Mouse (Mus musculus) cortical plate, adult 2 months (tissue): ENCODE results near the gene Wdr43. TPM values are rescaled to one million over a fixed set of nuclear protein-coding genes. Genes with fewer than 3 reads are reported as not detected.

Experiments
- H3K27ac ChIP-seq: fragments of 200-500 bp; 2 replicates; pipeline ENCODE4 v1.5.1; 2012; ENCODE audit warnings: low read length, control low read depth, inconsistent platforms; ENCODE audit not compliant: insufficient read depth
- H3K4me1 ChIP-seq: fragments of 200-500 bp; 2 replicates; pipeline ENCODE4 v1.6.1; 2011; ENCODE audit warnings: low read length; ENCODE audit not compliant: control insufficient read depth, insufficient read depth
- H3K4me3 ChIP-seq: fragments of 200-500 bp; 2 replicates; pipeline ENCODE4 v1.5.1; 2011; ENCODE audit warnings: mild to moderate bottlenecking, low read length, control low read depth; ENCODE audit not compliant: insufficient read depth
- CTCF ChIP-seq: fragments of 200-500 bp; IDR thresholded peaks from 2 replicates; pipeline ENCODE4 v1.5.1; 2011; ENCODE audit warnings: mild to moderate bottlenecking, control low read depth, low read length; ENCODE audit not compliant: insufficient read depth; ENCODE audit errors: extremely low read depth
- POLR2A ChIP-seq: fragments of 200-500 bp; IDR thresholded peaks from 2 replicates; pipeline ENCODE4 v1.6.1; 2011; ENCODE audit warnings: mild to moderate bottlenecking, low read length, control low read depth; ENCODE audit not compliant: insufficient read depth; ENCODE audit errors: extremely low read depth
- polyA plus RNA-seq: library from polyadenylated mRNA; depleted of rRNA; stranded (reverse); fragments of >200 nt; gene quantifications from 2 replicates; pipeline ENCODE4 v1.2.3, GENCODE M21; 2012; rRNA removed

Gene Wdr43
- polyA plus RNA-seq, result 18.6 and 23.3 TPM in 2 replicates

GRCm38 (mm10) chr17:71615638-71616318, at the start of gene Wdr43:
Gene Wdr43 (plus strand): TSS chr17:71615895.
- no peak within 1 kb of the TSS for H3K27ac ChIP-seq
- TF ChIP-seq CTCF (no peak), POLR2A (peak; percentile 71; the same call in 1 of the 2 replicates)

DNA sequence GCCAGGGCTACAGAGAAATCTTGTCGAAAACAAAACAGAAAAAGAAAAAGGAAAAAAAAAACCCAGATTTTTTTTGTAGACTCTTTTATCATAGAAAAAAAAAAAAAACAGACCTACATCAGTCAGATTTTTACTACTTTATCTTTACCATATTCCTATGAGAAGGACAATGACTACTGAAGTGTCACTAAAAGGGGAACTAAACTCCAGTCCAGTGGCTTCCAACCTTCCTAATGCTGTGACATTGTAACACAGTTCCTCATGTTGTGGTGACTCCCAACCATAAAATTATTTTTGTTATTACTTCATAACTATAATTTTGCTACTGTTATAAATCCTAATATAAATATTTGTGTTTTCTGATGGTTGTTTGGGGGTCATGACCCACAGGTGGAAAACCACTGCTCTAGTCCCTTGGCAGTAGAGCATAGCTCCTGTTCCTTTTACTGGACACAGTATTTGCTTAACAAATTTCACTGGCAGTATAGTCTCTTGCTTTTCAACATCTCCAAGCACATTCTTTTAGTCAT, 36.5 kb upstream of the Wdr43 start:
- H3K4me3 ChIP-seq, result no peak overlapping the region
- TF ChIP-seq POLR2A (no peak), CTCF (no peak)
- H3K27ac ChIP-seq, result no peak overlapping the region
- H3K4me1 ChIP-seq, result no peaks in the 10 kb centered on the region

More at GRCm38 (mm10) chr17:71615638-71616318, at the start of gene Wdr43:
- peaks cover 4% of the 10 kb centered on the region; the same call in 1 of the 2 replicates for H3K4me1 ChIP-seq
- peak within 1 kb of the TSS; percentile 95 for H3K4me3 ChIP-seq

DNA sequence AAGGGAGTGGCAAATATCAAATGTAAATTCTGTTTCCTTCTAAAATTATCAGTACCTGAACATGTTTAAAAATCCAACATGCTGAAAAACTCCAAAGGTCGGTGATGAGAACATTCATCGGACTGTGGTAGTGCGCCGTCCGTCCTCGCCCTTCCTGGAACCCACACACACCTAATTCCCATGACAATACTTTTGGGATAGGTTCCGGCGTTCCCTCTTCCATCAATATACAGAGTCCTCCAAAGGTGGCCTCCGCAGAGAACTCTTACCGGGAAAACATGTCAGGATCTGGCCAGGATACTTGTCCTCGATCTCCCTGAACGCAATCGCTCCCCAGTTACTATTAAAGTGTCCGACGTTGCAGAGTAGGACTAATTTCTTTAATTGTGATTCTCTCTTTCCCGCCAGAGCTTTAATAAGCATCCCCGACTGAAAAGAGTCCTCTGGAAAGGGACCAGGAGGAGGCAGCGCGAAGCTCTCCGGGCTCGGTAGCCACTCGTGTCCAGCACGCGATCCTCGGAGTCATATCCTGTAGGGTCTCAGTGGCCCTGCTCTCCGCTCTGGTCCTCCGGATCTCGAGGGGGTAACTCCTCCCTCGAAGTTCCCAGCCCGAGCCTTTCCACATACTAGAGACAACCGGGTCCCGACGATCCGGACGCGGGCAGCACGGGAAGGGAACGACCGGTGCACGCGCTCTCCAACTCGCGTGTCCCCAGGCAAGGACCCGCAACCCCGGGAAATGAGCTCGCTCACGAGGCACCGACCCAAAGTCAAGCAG, 17.6 kb upstream of the Wdr43 start:
- peak overlapping the region; percentile 82 for H3K4me3 ChIP-seq
- H3K4me1 ChIP-seq, result peaks cover 6% of the 10 kb centered on the region
- no peak overlapping the region for H3K27ac ChIP-seq
- no peak for TF ChIP-seq CTCF
- no peak for TF ChIP-seq POLR2A

DNA sequence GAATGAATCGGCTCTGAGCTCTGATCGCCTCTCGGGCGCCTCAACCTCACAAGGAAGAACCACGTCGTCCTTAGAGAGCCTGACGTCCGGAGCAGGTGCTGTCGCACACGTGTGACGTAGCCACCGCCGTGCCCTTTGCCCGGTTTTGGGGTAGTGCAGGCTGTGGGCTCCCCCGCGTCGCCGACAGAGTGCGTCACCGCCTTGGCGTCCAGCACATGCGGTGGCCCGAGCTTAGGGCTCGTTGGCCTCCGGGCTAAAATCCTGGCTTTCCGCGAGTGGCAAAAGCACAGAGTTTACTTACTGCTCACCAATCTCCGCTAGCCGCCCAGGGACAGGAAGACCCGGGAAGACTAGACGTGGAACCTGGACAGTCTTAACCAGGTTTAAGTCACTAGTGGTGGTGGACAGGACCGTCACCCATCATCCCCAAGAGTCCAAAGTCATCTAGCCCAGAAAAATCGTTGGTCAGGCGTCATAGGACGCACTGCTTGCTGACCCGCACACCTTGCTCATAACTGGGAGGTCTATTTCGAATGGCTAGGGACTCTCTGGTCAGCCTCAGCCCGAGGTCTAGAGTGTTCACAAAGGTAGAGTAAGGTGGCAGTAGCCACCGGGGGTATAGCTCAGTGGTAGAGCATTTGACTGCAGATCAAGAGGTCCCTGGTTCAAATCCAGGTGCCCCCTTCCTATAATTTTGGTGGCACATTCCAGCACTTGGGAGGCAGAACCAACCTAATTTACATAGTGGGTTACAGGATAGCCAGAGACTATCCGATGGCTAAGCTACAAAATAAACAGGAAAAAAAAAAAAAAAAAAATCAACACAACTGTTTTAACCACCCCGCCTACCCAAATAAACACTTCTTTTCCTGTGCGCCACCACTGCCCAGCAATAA, 16.8 kb upstream of the Wdr43 start:
- Histone ChIP-seq H3K27ac (no peak overlapping the region), H3K4me3 (peak overlapping the region; percentile 82), H3K4me1 (peaks cover 6% of the 10 kb centered on the region)
- TF ChIP-seq POLR2A (peak; percentile 85; the same call in 1 of the 2 replicates), CTCF (no peak)

- H3K4me1 ChIP-seq, result peaks cover 4% of the 10 kb centered on the region; the same call in 1 of the 2 replicates
- H3K27ac ChIP-seq, result no peak overlapping the region
- TF ChIP-seq POLR2A (no peak), CTCF (no peak)
- H3K4me3 ChIP-seq, result peak overlapping the region; percentile 95
Observed at GRCm38 (mm10) chr17:71616319-71617032, 781 bp downstream of the Wdr43 start.

GRCm38 (mm10) chr17:71617033-71617362, 1.3 kb downstream of the Wdr43 start:
- peak overlapping the region; percentile 95 for H3K4me3 ChIP-seq
- no peak overlapping the region for H3K27ac ChIP-seq
- TF ChIP-seq POLR2A (no peak), CTCF (no peak)
- peaks cover 4% of the 10 kb centered on the region; the same call in 1 of the 2 replicates for H3K4me1 ChIP-seq

GRCm38 (mm10) chr17:71617974-71618373, 2.3 kb downstream of the Wdr43 start:
- no peak overlapping the region for H3K27ac ChIP-seq
- TF ChIP-seq POLR2A (no peak), CTCF (no peak)
- peaks cover 4% of the 10 kb centered on the region; the same call in 1 of the 2 replicates for H3K4me1 ChIP-seq
- H3K4me3 ChIP-seq, result no peak overlapping the region; the same call in 1 of the 2 replicates

GRCm38 (mm10) chr17:71631806-71632205, 16.1 kb downstream of the Wdr43 start:
- H3K27ac ChIP-seq, result no peak overlapping the region
- no peaks in the 10 kb centered on the region for H3K4me1 ChIP-seq
- TF ChIP-seq POLR2A (no peak), CTCF (no peak)
- no peak overlapping the region for H3K4me3 ChIP-seq

DNA sequence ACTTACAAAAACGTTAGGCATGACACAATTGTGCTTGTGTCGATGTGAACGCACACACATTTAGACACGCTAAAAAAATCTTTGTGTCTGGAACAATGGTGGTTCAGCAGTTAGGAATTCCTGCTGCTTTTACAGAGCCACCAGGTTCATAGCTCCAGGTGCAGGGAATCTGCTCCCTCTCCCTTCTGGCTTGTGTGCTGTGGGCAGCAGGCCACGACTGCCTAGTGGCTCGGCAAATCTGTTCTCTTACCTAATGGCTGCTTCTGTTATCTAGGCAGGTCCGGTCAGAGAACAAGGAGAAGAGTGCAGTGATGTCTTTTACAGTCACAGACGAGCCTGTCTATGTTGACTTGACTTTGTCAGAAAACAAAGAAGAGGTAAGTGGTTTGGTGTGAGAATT, 17.7 kb downstream of the Wdr43 start:
- Histone ChIP-seq H3K4me1 (no peaks in the 10 kb centered on the region), H3K4me3 (no peak overlapping the region), H3K27ac (no peak overlapping the region)
- TF ChIP-seq CTCF (no peak), POLR2A (no peak)
